Mouse (Mus musculus) cortical plate, adult 2 months (tissue): ENCODE data around the gene Smim1.

Source experiments
- CTCF ChIP-seq: fragments of 200-500 bp; IDR thresholded peaks from 2 replicates; pipeline ENCODE4 v1.5.1; 2011; ENCODE audit warnings: mild to moderate bottlenecking, control low read depth, low read length; ENCODE audit not compliant: insufficient read depth; ENCODE audit errors: extremely low read depth
- POLR2A ChIP-seq: fragments of 200-500 bp; IDR thresholded peaks from 2 replicates; pipeline ENCODE4 v1.6.1; 2011; ENCODE audit warnings: mild to moderate bottlenecking, low read length, control low read depth; ENCODE audit not compliant: insufficient read depth; ENCODE audit errors: extremely low read depth

GRCm38 (mm10) chr4:154028066-154028465 lies 2.0 kb upstream of the Smim1 start:
- no peak for TF ChIP-seq POLR2A
- TF ChIP-seq CTCF: no peak
